ENCODE assay signal across 20 mouse cellular contexts in the genomic region with DNA sequence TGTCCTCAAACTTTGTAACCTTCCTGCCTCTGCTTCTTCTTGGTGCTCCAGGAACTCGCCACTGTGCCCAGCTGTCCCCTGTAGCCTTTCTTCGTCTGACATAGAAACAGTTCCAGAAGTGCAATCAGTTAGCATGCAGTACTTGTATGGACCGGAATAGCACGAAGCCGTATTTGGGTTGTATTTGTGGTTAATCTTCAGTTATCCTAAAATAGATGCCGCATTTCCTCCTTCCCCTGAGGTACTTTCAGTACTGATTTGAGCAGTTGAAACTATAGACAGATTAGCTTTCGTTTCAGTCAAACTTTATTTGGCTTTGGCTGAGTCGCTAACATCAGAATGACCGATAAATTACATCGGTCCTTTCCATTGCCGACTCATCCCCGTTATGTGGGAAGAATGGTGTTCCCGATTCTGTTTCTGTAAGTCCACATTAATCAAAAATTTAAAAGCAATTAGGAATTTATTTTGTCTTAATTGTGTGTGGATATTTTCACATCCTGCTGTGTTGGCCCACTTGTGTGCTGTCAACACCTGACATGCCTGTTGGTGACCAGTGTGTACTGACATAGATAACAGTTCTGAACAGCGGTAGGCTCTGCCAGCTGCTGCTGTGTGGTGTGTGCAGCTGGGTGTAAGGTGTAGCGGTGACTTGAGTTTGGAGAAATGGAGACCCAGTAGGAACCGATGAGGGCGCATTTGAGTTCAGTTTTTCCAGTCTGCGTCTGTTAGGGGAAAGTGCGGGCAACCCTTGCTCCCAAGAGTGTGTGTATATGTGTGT. TPM values are rescaled to one million over a fixed set of nuclear protein-coding genes. Genes with fewer than 3 reads are reported as not detected.
A peak's percentile ranks its signal among the peaks of the same experiment; 100 is the strongest.
DNase-seq lines count a peak whose midpoint lies in the region; ATAC-seq and TF ChIP-seq lines count a peak whose summit lies in the region.
"Had no signal": no experiment of that assay in that cellular context is flagged by ENCODE, and none has a peak within 500 bp of the region (broad histone marks: within the 10 kb centered on the region; RNA-seq: fewer than 3 reads in every experiment).

No protein-coding gene starts in this region.

- no peak overlapping the region for H3K9ac ChIP-seq in heart, embryonic 15.5 days
- H3K9ac ChIP-seq: hindbrain, embryonic 12.5 days; limb, embryonic 15.5 days; midbrain, embryonic 12.5 days; neural tube, embryonic 12.5 days had no signal

- H3K79me2 ChIP-seq in macrophage (ENCODE audit: inconsistent target), result peaks cover 31% of the 10 kb centered on the region

- WGBS in heart, embryonic 15.5 days, result 69% methylated on average over 19 of the region's 19 CpGs
- 32% methylated on average over 19 of the region's 19 CpGs for WGBS in bone marrow, adult 2 months
- 29% methylated on average over 17 of the region's 19 CpGs for WGBS in macrophage (ENCODE audit: missing documents)

- ATAC-seq in heart, embryonic 15.5 days (replicated peaks; ENCODE audit: insufficient number of reproducible peaks, insufficient read depth, low FRiP score, low read depth), result peak; percentile 70; the same call in 1 of the 2 replicates

- H3K4me3 ChIP-seq in heart, embryonic 15.5 days, result no peak overlapping the region
- H3K4me3 ChIP-seq in bone marrow, adult 2 months (replicated peaks; ENCODE audit: control insufficient read depth, low read depth, low read length), result peak overlapping the region; percentile 35
- H3K4me3 ChIP-seq in macrophage (ENCODE audit: inconsistent target), result no peak overlapping the region; the same call in 1 of the 2 replicates
- H3K4me3 ChIP-seq: erythroblast, embryonic 14.5 days; hindbrain, embryonic 12.5 days; limb, embryonic 15.5 days; midbrain, embryonic 12.5 days; neural tube, embryonic 12.5 days had no signal

- no peak for TF ChIP-seq CTCF in bone marrow, adult 2 months (IDR thresholded peaks at IDR 0.05; ENCODE audit: control insufficient read depth, insufficient read depth, low read length)

- H3K27me3 ChIP-seq in heart, embryonic 15.5 days, result no peaks in the 10 kb centered on the region
- H3K27me3 ChIP-seq: hindbrain, embryonic 12.5 days; limb, embryonic 15.5 days; midbrain, embryonic 12.5 days; neural tube, embryonic 12.5 days had no signal

- intact Hi-C loops in gastrocnemius, postnatal 36 days (cut with DNase I), result no loop called here

- H3K4me2 ChIP-seq in heart, embryonic 15.5 days, result no peak overlapping the region
- H3K4me2 ChIP-seq: hindbrain, embryonic 12.5 days; limb, embryonic 15.5 days; midbrain, embryonic 12.5 days; neural tube, embryonic 12.5 days had no signal

- peaks cover 14% of the 10 kb centered on the region; the same call in 1 of the 2 replicates for H3K4me1 ChIP-seq in heart, embryonic 15.5 days (replicated peaks)
- H3K4me1 ChIP-seq in bone marrow, adult 2 months (ENCODE audit: control insufficient read depth, insufficient read depth, low read length), result peaks cover 7% of the 10 kb centered on the region
- H3K4me1 ChIP-seq: hindbrain, embryonic 12.5 days; limb, embryonic 15.5 days; midbrain, embryonic 12.5 days; neural tube, embryonic 12.5 days had no signal

- H3K27ac ChIP-seq in heart, embryonic 15.5 days, result peak overlapping the region; percentile 47
- H3K27ac ChIP-seq in bone marrow, adult 2 months (ENCODE audit: control insufficient read depth, insufficient read depth, low read depth, low read length, poor library complexity), result peak overlapping the region; percentile 84
- H3K27ac ChIP-seq in macrophage, result peak overlapping the region; percentile 79
- H3K27ac ChIP-seq: hindbrain, embryonic 12.5 days; limb, embryonic 15.5 days; midbrain, embryonic 12.5 days; neural tube, embryonic 12.5 days had no signal

- no peaks in the 10 kb centered on the region for H3K9me3 ChIP-seq in heart, embryonic 15.5 days (replicated peaks)
- H3K9me3 ChIP-seq: hindbrain, embryonic 12.5 days; limb, embryonic 15.5 days; midbrain, embryonic 12.5 days; neural tube, embryonic 12.5 days had no signal

- peaks cover 11% of the 10 kb centered on the region for H3K36me3 ChIP-seq in heart, embryonic 15.5 days
- H3K36me3 ChIP-seq in macrophage (ENCODE audit: inconsistent target), result peaks cover 20% of the 10 kb centered on the region; the same call in 1 of the 2 replicates

- no peak for DNase-seq in heart, adult 18-20 months
- peak; percentile 70 for DNase-seq in 416B (ENCODE audit: low read depth)
- no peak for DNase-seq in cerebellum, adult 18-20 months
- no peak for DNase-seq in gastrocnemius, postnatal 36 days
- DNase-seq in lung, postnatal 10 days, result no peak
- DNase-seq: cerebellum, adult 2 months; embryo, embryonic 11 days; kidney, adult 11 months; thymus, adult 18-20 months had no signal

- no peak for TF ChIP-seq POLR2A in bone marrow, adult 2 months (IDR thresholded peaks at IDR 0.05; ENCODE audit: borderline replicate concordance, control insufficient read depth, low read depth, low read length)

RNA-seq across cellular contexts. Expression of gene Sycp3, which starts 38.5 kb away (rescaled TPM):
- polyA plus RNA-seq in heart, embryonic 15.5 days (2015; fragmentation: Nextera tagmentation; extraction: Ambion mirVana), result 0.16 and 0.35 TPM in 2 replicates
- total RNA-seq in heart, adult 18-20 months (2021), result under 1 TPM in 1 of 2 experiments, not detected in 1; 0.41 TPM
- not detected in 2 replicates for polyA plus RNA-seq in bone marrow, adult 2 months (2011; ENCODE audit: insufficient read depth, insufficient read length, low replicate concordance, missing spikeins)
- total RNA-seq in macrophage (2018; cell fraction: chromatin; rRNA removed), result under 1 TPM in 1 of 26 experiments, not detected in 25; 0.99 TPM
- total RNA-seq in macrophage (2018; cell fraction: cytosol; rRNA removed), result not detected
- under 1 TPM in 3 of 26 experiments, not detected in 23; 0.60 to 0.65 (median 0.63) TPM for total RNA-seq in macrophage (2018; cell fraction: nucleus; rRNA removed)
- polyA plus RNA-seq in macrophage (2018), result not detected in 3 replicates
- total RNA-seq in gastrocnemius, postnatal 36 days (2021), result not detected
- polyA plus RNA-seq: C2C12; erythroblast, embryonic 14.5 days; hindbrain, embryonic 12.5 days; large intestine, adult 2 months; limb, embryonic 15.5 days; lung, embryonic 16.5 days; midbrain, embryonic 12.5 days; neural tube, embryonic 12.5 days had no signal

RNA-seq across cellular contexts. Expression of gene Gnptab, which starts 41.9 kb away (rescaled TPM):
- 7.5 and 10.5 TPM in 2 replicates for polyA plus RNA-seq in heart, embryonic 15.5 days (2015; fragmentation: Nextera tagmentation; extraction: Ambion mirVana)
- 10 to 100 TPM; 25.5 to 25.9 TPM for total RNA-seq in heart, adult 18-20 months (2021)
- polyA plus RNA-seq in bone marrow, adult 2 months (2011; ENCODE audit: insufficient read depth, insufficient read length, low replicate concordance, missing spikeins), result 6.1 and 12.9 TPM in 2 replicates
- 100 to 1,000 TPM in 13 of 26 experiments, 10 to 100 TPM in 13; 28.8 to 151 (median 99.6) TPM for total RNA-seq in macrophage (2018; cell fraction: chromatin; rRNA removed)
- 10 to 100 TPM; 32.2 to 72.7 (median 51.5) TPM for total RNA-seq in macrophage (2018; cell fraction: cytosol; rRNA removed)
- 100 to 1,000 TPM in 5 of 26 experiments, 10 to 100 TPM in 21; 45.1 to 176 (median 89.0) TPM for total RNA-seq in macrophage (2018; cell fraction: nucleus; rRNA removed)
- 34.0 to 83.1 TPM (median 76.6 TPM) in 3 replicates for polyA plus RNA-seq in macrophage (2018)
- total RNA-seq in gastrocnemius, postnatal 36 days (2021), result 10 to 100 TPM; 17.0 to 19.2 TPM

RNA-seq across cellular contexts. Expression of gene Dram1, which starts 42.0 kb away (rescaled TPM):
- polyA plus RNA-seq in heart, embryonic 15.5 days (2015; fragmentation: Nextera tagmentation; extraction: Ambion mirVana), result 3.2 and 5.9 TPM in 2 replicates
- 1 to 10 TPM; 2.9 to 4.2 TPM for total RNA-seq in heart, adult 18-20 months (2021)
- 4.0 and 8.4 TPM in 2 replicates for polyA plus RNA-seq in bone marrow, adult 2 months (2011; ENCODE audit: insufficient read depth, insufficient read length, low replicate concordance, missing spikeins)
- 10 to 100 TPM in 23 of 26 experiments, 1 to 10 TPM in 3; 7.2 to 72.1 (median 20.8) TPM for total RNA-seq in macrophage (2018; cell fraction: chromatin; rRNA removed)
- total RNA-seq in macrophage (2018; cell fraction: cytosol; rRNA removed), result 10 to 100 TPM; 13.4 to 41.9 (median 20.7) TPM
- 100 to 1,000 TPM in 2 of 26 experiments, 10 to 100 TPM in 24; 17.4 to 114 (median 41.6) TPM for total RNA-seq in macrophage (2018; cell fraction: nucleus; rRNA removed)
- polyA plus RNA-seq in macrophage (2018), result 15.4 to 26.6 TPM (median 23.8 TPM) in 3 replicates
- total RNA-seq in gastrocnemius, postnatal 36 days (2021), result 1 to 10 TPM; 1.4 to 1.8 TPM
- polyA plus RNA-seq: erythroblast, embryonic 14.5 days had no signal
